Mouse (Mus musculus): ENCODE measurements around the gene Cetn2.

- TF ChIP-seq EP300 (IDR thresholded peaks at IDR 0.05; ENCODE audit: low read depth in 1 of 2, low read length in 2 of 2) (no peak), CHD2 (IDR thresholded peaks at IDR 0.05; ENCODE audit: low read length) (no peak), CTCF (IDR thresholded peaks at IDR 0.05 in 2 of 3, conservative IDR thresholded peaks at IDR 0.05 in 1 of 3; ENCODE audit: control insufficient read depth in 1 of 3, insufficient read depth in 1 of 3, low read depth in 2 of 3, low read length in 3 of 3, poor library complexity in 1 of 3, severe bottlenecking in 1 of 3) (no peak), MXI1 (IDR thresholded peaks at IDR 0.05; ENCODE audit: low read depth, low read length) (no peak), KAT2A (conservative IDR thresholded peaks at IDR 0.05; ENCODE audit: low read depth, low read length) (no peak), ZKSCAN1 (IDR thresholded peaks at IDR 0.05; ENCODE audit: low read depth, low read length) (no peak), UBTF (IDR thresholded peaks at IDR 0.05; ENCODE audit: borderline replicate concordance, insufficient read depth, low read depth, low read length) (no peak), TAL1 (IDR thresholded peaks at IDR 0.05; ENCODE audit: low read length) (no peak), NRF1 (IDR thresholded peaks at IDR 0.05; ENCODE audit: insufficient read depth, low read depth, low read length, poor library complexity, severe bottlenecking) (no peak)
These were observed 22.7 kb downstream of the Cetn2 start for GRCm38 (mm10) chrX:72895388-72896054.

All from MEL (cell line).